In genomic region chr7:142471884-142472570, GRCm38 (mm10) we compare ENCODE assay signal across 8 mouse cellular contexts. TPM values are rescaled to one million over a fixed set of nuclear protein-coding genes. Genes with fewer than 3 reads are reported as not detected.
DNase-seq lines count a peak whose midpoint lies in the region; ATAC-seq and TF ChIP-seq lines count a peak whose summit lies in the region.

No protein-coding gene starts in this region.

- peak; percentile 44 for DNase-seq in midbrain, embryonic 10.5 days (ENCODE audit: low spot score)
- no peak for DNase-seq in midbrain, postnatal 0 days (ENCODE audit: low spot score)
- DNase-seq in spleen, postnatal 10 days (ENCODE audit: low spot score in 2 of 2), result no peak
- DNase-seq in yolk sac, embryonic 10.5 days (ENCODE audit: low spot score), result no peak

- ATAC-seq in midbrain, postnatal 0 days (ENCODE audit: low FRiP score), result no peak
- ATAC-seq in hindbrain, embryonic 12.5 days (ENCODE audit: low FRiP score), result 0 out of 2 replicates have a peak, but pooled peaks have one; percentile 19
- no peak for ATAC-seq in activated CD4-positive, CD25-positive, alpha-beta regulatory T cell, adult 4 months

- 32% methylated on average over 15 of the region's 15 CpGs for WGBS in midbrain, embryonic 10.5 days
- WGBS in midbrain, postnatal 0 days, result 48% methylated on average over 15 of the region's 15 CpGs
- 28% methylated on average over 15 of the region's 15 CpGs for WGBS in hindbrain, embryonic 12.5 days
- 44% methylated on average over 15 of the region's 15 CpGs for WGBS in small intestine, adult 2 months

- H3K27me3 ChIP-seq in midbrain, embryonic 10.5 days (ENCODE audit: low read depth, poor library complexity, severe bottlenecking), result 0 out of 2 replicates have a peak, but pooled peaks cover 7% of the 10 kb centered on the region
- no peaks in the 10 kb centered on the region for H3K27me3 ChIP-seq in midbrain, postnatal 0 days (ENCODE audit: insufficient read depth, low read length)
- H3K27me3 ChIP-seq in hindbrain, embryonic 12.5 days, result no peaks in the 10 kb centered on the region
- no peaks in the 10 kb centered on the region for H3K27me3 ChIP-seq in small intestine, adult 2 months (ENCODE audit: control insufficient read depth, insufficient read depth, low read length)

- H3K36me3 ChIP-seq in midbrain, embryonic 10.5 days, result no peaks in the 10 kb centered on the region
- no peaks in the 10 kb centered on the region for H3K36me3 ChIP-seq in midbrain, postnatal 0 days (ENCODE audit: insufficient read depth, low read length)
- no peaks in the 10 kb centered on the region for H3K36me3 ChIP-seq in hindbrain, embryonic 12.5 days
- no peaks in the 10 kb centered on the region for H3K36me3 ChIP-seq in small intestine, adult 2 months (ENCODE audit: control insufficient read depth, insufficient read depth, low read length)

- no peak overlapping the region for H3K9ac ChIP-seq in midbrain, postnatal 0 days (replicated peaks; ENCODE audit: low read length, poor library complexity, severe bottlenecking)
- H3K9ac ChIP-seq in hindbrain, embryonic 12.5 days, result peak overlapping the region; percentile 38

- H3K4me3 ChIP-seq in midbrain, embryonic 10.5 days, result peak overlapping the region; percentile 14; the same call in 1 of the 2 replicates
- H3K4me3 ChIP-seq in midbrain, postnatal 0 days (ENCODE audit: low read depth, low read length), result no peak overlapping the region
- H3K4me3 ChIP-seq in embryonic fibroblast, embryonic 13.5 days (ENCODE audit: insufficient read depth, low read length), result peak overlapping the region; percentile 25
- no peak overlapping the region for H3K4me3 ChIP-seq in hindbrain, embryonic 12.5 days
- H3K4me3 ChIP-seq in small intestine, adult 2 months (ENCODE audit: low read depth, low read length), result no peak overlapping the region

- H3K4me1 ChIP-seq in midbrain, embryonic 10.5 days, result peaks cover 46% of the 10 kb centered on the region
- H3K4me1 ChIP-seq in midbrain, postnatal 0 days (ENCODE audit: insufficient read depth, low read length), result no peaks in the 10 kb centered on the region
- peaks cover 19% of the 10 kb centered on the region for H3K4me1 ChIP-seq in embryonic fibroblast, embryonic 13.5 days (ENCODE audit: control insufficient read depth, insufficient read depth, low read length)
- H3K4me1 ChIP-seq in hindbrain, embryonic 12.5 days, result peaks cover 29% of the 10 kb centered on the region
- no peaks in the 10 kb centered on the region; the same call in 1 of the 2 replicates for H3K4me1 ChIP-seq in small intestine, adult 2 months (ENCODE audit: control insufficient read depth, insufficient read depth, insufficient read length, low read length)

- no peaks in the 10 kb centered on the region for H3K9me3 ChIP-seq in midbrain, embryonic 10.5 days (replicated peaks)
- H3K9me3 ChIP-seq in midbrain, postnatal 0 days (ENCODE audit: low read length), result no peaks in the 10 kb centered on the region
- H3K9me3 ChIP-seq in hindbrain, embryonic 12.5 days (replicated peaks), result no peaks in the 10 kb centered on the region

- TF ChIP-seq POLR2A in embryonic fibroblast, embryonic 13.5 days (IDR thresholded peaks at IDR 0.05; ENCODE audit: low read depth, low read length), result peak; percentile 8
- no peak for TF ChIP-seq POLR2A in small intestine, adult 2 months (IDR thresholded peaks at IDR 0.05; ENCODE audit: low read depth, low read length)

- TF ChIP-seq CTCF in midbrain, postnatal 0 days (IDR thresholded peaks at IDR 0.05), result no peak
- no peak for TF ChIP-seq CTCF in embryonic fibroblast, embryonic 13.5 days (IDR thresholded peaks at IDR 0.05; ENCODE audit: borderline replicate concordance, insufficient read depth, low read length)
- TF ChIP-seq CTCF in small intestine, adult 2 months (IDR thresholded peaks at IDR 0.05; ENCODE audit: extremely low read depth, insufficient read length, insufficient replicate concordance, low read depth, low read length), result no peak

- peak overlapping the region; percentile 90 for H3K27ac ChIP-seq in midbrain, embryonic 10.5 days (replicated peaks)
- no peak overlapping the region for H3K27ac ChIP-seq in midbrain, postnatal 0 days (ENCODE audit: low read depth, low read length)
- H3K27ac ChIP-seq in embryonic fibroblast, embryonic 13.5 days (ENCODE audit: insufficient read depth, low read length), result peak overlapping the region; percentile 97
- peak overlapping the region; percentile 57 for H3K27ac ChIP-seq in hindbrain, embryonic 12.5 days
- H3K27ac ChIP-seq in small intestine, adult 2 months (ENCODE audit: insufficient read depth, low read depth, low read length), result peak overlapping the region; percentile 61

- H3K4me2 ChIP-seq in midbrain, postnatal 0 days (ENCODE audit: low read depth, low read length, poor library complexity, severe bottlenecking), result no peak overlapping the region
- H3K4me2 ChIP-seq in hindbrain, embryonic 12.5 days (replicated peaks), result 0 out of 2 replicates have a peak overlapping the region, but pooled peaks have one; percentile 11

RNA-seq across cellular contexts. Expression of gene Lsp1, which starts 11.4 kb away (rescaled TPM):
- polyA plus RNA-seq in midbrain, embryonic 10.5 days (2016; fragmentation: Nextera tagmentation; extraction: Ambion mirVana), result 14.2 and 15.0 TPM in 2 replicates
- total RNA-seq in midbrain, postnatal 0 days (2014; rRNA removed), result 5.1 and 11.0 TPM in 2 replicates
- polyA plus RNA-seq in midbrain, postnatal 0 days (2015; fragmentation: Nextera tagmentation; extraction: Ambion mirVana), result 5.3 and 8.7 TPM in 2 replicates
- polyA plus RNA-seq in embryonic fibroblast, embryonic 13.5 days (2011; ENCODE audit: insufficient read length, low read depth, missing spikeins), result 114 and 159 TPM in 2 replicates
- polyA plus RNA-seq in hindbrain, embryonic 12.5 days (2016; fragmentation: Nextera tagmentation; extraction: Ambion mirVana), result 9.6 and 14.4 TPM in 2 replicates
- 29.4 and 48.0 TPM in 2 replicates for polyA plus RNA-seq in small intestine, adult 2 months (2012; rRNA removed)
- 1,000 to 10,000 TPM; 1,487 to 1,560 TPM for polyA plus RNA-seq in activated CD4-positive, CD25-positive, alpha-beta regulatory T cell, adult 4 months (2017; shearing (Covaris generic))

RNA-seq across cellular contexts. Expression of gene Tnnt3, which starts 26.6 kb away (rescaled TPM):
- 1.9 TPM in 2 replicates for polyA plus RNA-seq in midbrain, embryonic 10.5 days (2016; fragmentation: Nextera tagmentation; extraction: Ambion mirVana)
- 1.3 and 1.5 TPM in 2 replicates for total RNA-seq in midbrain, postnatal 0 days (2014; rRNA removed)
- 2.0 and 3.1 TPM in 2 replicates for polyA plus RNA-seq in midbrain, postnatal 0 days (2015; fragmentation: Nextera tagmentation; extraction: Ambion mirVana)
- polyA plus RNA-seq in embryonic fibroblast, embryonic 13.5 days (2011; ENCODE audit: insufficient read length, low read depth, missing spikeins), result 1.4 TPM in 2 replicates
- polyA plus RNA-seq in hindbrain, embryonic 12.5 days (2016; fragmentation: Nextera tagmentation; extraction: Ambion mirVana), result 1.8 and 5.8 TPM in 2 replicates
- 0.10 TPM in 1 of 2 replicates, not detected in the other for polyA plus RNA-seq in small intestine, adult 2 months (2012; rRNA removed)
- polyA plus RNA-seq in activated CD4-positive, CD25-positive, alpha-beta regulatory T cell, adult 4 months (2017; shearing (Covaris generic)), result 1 to 10 TPM; 2.8 to 3.0 TPM

RNA-seq across cellular contexts. Expression of gene Tnni2, which starts 30.4 kb away (rescaled TPM):
- polyA plus RNA-seq in midbrain, embryonic 10.5 days (2016; fragmentation: Nextera tagmentation; extraction: Ambion mirVana), result 0.52 and 1.5 TPM in 2 replicates
- not detected in 2 replicates for total RNA-seq in midbrain, postnatal 0 days (2014; rRNA removed)
- polyA plus RNA-seq in midbrain, postnatal 0 days (2015; fragmentation: Nextera tagmentation; extraction: Ambion mirVana), result 0.46 and 0.56 TPM in 2 replicates
- 1.1 TPM in 1 of 2 replicates, not detected in the other for polyA plus RNA-seq in embryonic fibroblast, embryonic 13.5 days (2011; ENCODE audit: insufficient read length, low read depth, missing spikeins)
- polyA plus RNA-seq in hindbrain, embryonic 12.5 days (2016; fragmentation: Nextera tagmentation; extraction: Ambion mirVana), result 1.9 and 3.6 TPM in 2 replicates
- 0.35 and 2.9 TPM in 2 replicates for polyA plus RNA-seq in small intestine, adult 2 months (2012; rRNA removed)
- polyA plus RNA-seq in activated CD4-positive, CD25-positive, alpha-beta regulatory T cell, adult 4 months (2017; shearing (Covaris generic)), result not detected

RNA-seq across cellular contexts. Expression of gene Syt8, which starts 37.4 kb away (rescaled TPM):
- polyA plus RNA-seq in midbrain, embryonic 10.5 days (2016; fragmentation: Nextera tagmentation; extraction: Ambion mirVana), result 0.34 TPM in 1 of 2 replicates, not detected in the other
- total RNA-seq in midbrain, postnatal 0 days (2014; rRNA removed), result not detected in 2 replicates
- polyA plus RNA-seq in midbrain, postnatal 0 days (2015; fragmentation: Nextera tagmentation; extraction: Ambion mirVana), result not detected in 2 replicates
- polyA plus RNA-seq in embryonic fibroblast, embryonic 13.5 days (2011; ENCODE audit: insufficient read length, low read depth, missing spikeins), result 1.3 and 2.4 TPM in 2 replicates
- polyA plus RNA-seq in hindbrain, embryonic 12.5 days (2016; fragmentation: Nextera tagmentation; extraction: Ambion mirVana), result 0.30 TPM in 1 of 2 replicates, not detected in the other
- polyA plus RNA-seq in small intestine, adult 2 months (2012; rRNA removed), result 1.4 and 66.8 TPM in 2 replicates
- polyA plus RNA-seq in activated CD4-positive, CD25-positive, alpha-beta regulatory T cell, adult 4 months (2017; shearing (Covaris generic)), result not detected

Comparison
In these comparisons a context has a peak if more than half of its experiments do, and no peak if none do; other contexts are left out.
1. H3K4me3 ChIP-seq: peak in midbrain, embryonic 10.5 days (single experiment) and embryonic fibroblast, embryonic 13.5 days (single experiment); none in midbrain, postnatal 0 days (single experiment), hindbrain, embryonic 12.5 days (single experiment) and small intestine, adult 2 months (single experiment).